Mouse (Mus musculus): ENCODE data around the gene Pml. TPM values are rescaled to one million over a fixed set of nuclear protein-coding genes. Genes with fewer than 3 reads are reported as not detected.
A peak's percentile ranks its signal among the peaks of the same experiment; 100 is the strongest.

Gene Pml
- polyA plus RNA-seq, 1 experiment from 2014 or later, result 15.5 TPM

GRCm38 (mm10) chr9:58250322-58250721 is 736 bp upstream of the Pml start:
- peak overlapping the region; percentile 97 for H3K27ac ChIP-seq
- peak overlapping the region; percentile 59 for H3K4me3 ChIP-seq (replicated peaks)
- H3K9me3 ChIP-seq, result no peaks in the 10 kb centered on the region
- ATAC-seq (ENCODE audit: insufficient read depth, low FRiP score, low read depth), result no peak
- H3K9ac ChIP-seq, result 0 out of 2 replicates have a peak overlapping the region, but pooled peaks have one; percentile 13
- H3K4me2 ChIP-seq, result peak overlapping the region; percentile 66
- H3K27me3 ChIP-seq (replicated peaks), result no peaks in the 10 kb centered on the region
- 76% methylated on average over 8 of the region's 8 CpGs for WGBS
- H3K4me1 ChIP-seq, result peaks cover 16% of the 10 kb centered on the region
- no peaks in the 10 kb centered on the region for H3K36me3 ChIP-seq

GRCm38 (mm10) chr9:58248746-58249413 is 706 bp downstream of the Pml start:
- Histone ChIP-seq H3K36me3 (no peaks in the 10 kb centered on the region; the same call in 1 of the 2 replicates), H3K9ac (peak overlapping the region; percentile 61), H3K4me3 (replicated peaks) (peak overlapping the region; percentile 59), H3K27me3 (replicated peaks) (no peaks in the 10 kb centered on the region), H3K9me3 (no peaks in the 10 kb centered on the region), H3K4me1 (peaks cover 24% of the 10 kb centered on the region), H3K27ac (peak overlapping the region; percentile 97), H3K4me2 (peak overlapping the region; percentile 66)
- ATAC-seq (ENCODE audit: insufficient read depth, low FRiP score, low read depth), result no peak
- 22% methylated on average over 7 of the region's 7 CpGs for WGBS

- Histone ChIP-seq H3K9me3 (no peaks in the 10 kb centered on the region), H3K4me1 (peaks cover 30% of the 10 kb centered on the region), H3K4me2 (peak overlapping the region; percentile 66), H3K27ac (peak overlapping the region; percentile 64), H3K9ac (no peak overlapping the region; the same call in 1 of the 2 replicates), H3K4me3 (replicated peaks) (peak overlapping the region; percentile 33), H3K36me3 (no peaks in the 10 kb centered on the region; the same call in 1 of the 2 replicates), H3K27me3 (replicated peaks) (no peaks in the 10 kb centered on the region)
- ATAC-seq (ENCODE audit: insufficient read depth, low FRiP score, low read depth), result peak; percentile 75; the same call in 1 of the 2 replicates
- 15% methylated on average over 25 of the region's 25 CpGs for WGBS
These were observed 2.4 kb downstream of the Pml start for GRCm38 (mm10) chr9:58247064-58247759.

GRCm38 (mm10) chr9:58246083-58246591 is 3.4 kb downstream of the Pml start:
- 63% methylated on average over 4 of the region's 4 CpGs for WGBS
- peaks cover 41% of the 10 kb centered on the region for H3K4me1 ChIP-seq
- H3K4me2 ChIP-seq, result peak overlapping the region; percentile 27

GRCm38 (mm10) chr9:58243696-58244095 is 5.9 kb downstream of the Pml start:
- no peak overlapping the region; the same call in 1 of the 2 replicates for H3K27ac ChIP-seq
- no peak overlapping the region for H3K4me3 ChIP-seq (replicated peaks)
- no peak for ATAC-seq (ENCODE audit: insufficient read depth, low FRiP score, low read depth)
- H3K4me2 ChIP-seq, result no peak overlapping the region
- 78% methylated on average over 6 of the region's 6 CpGs for WGBS
- peaks cover 37% of the 10 kb centered on the region for H3K4me1 ChIP-seq
- no peaks in the 10 kb centered on the region; the same call in 1 of the 2 replicates for H3K36me3 ChIP-seq
- no peaks in the 10 kb centered on the region for H3K9me3 ChIP-seq
- H3K9ac ChIP-seq, result no peak overlapping the region
- H3K27me3 ChIP-seq (replicated peaks), result no peaks in the 10 kb centered on the region

More at GRCm38 (mm10) chr9:58246083-58246591, 3.4 kb downstream of the Pml start:
- Histone ChIP-seq H3K36me3 (no peaks in the 10 kb centered on the region; the same call in 1 of the 2 replicates), H3K4me3 (replicated peaks) (no peak overlapping the region), H3K27me3 (replicated peaks) (no peaks in the 10 kb centered on the region), H3K27ac (no peak overlapping the region), H3K9ac (no peak overlapping the region), H3K9me3 (no peaks in the 10 kb centered on the region)
- ATAC-seq (ENCODE audit: insufficient read depth, low FRiP score, low read depth), result no peak; the same call in 1 of the 2 replicates

GRCm38 (mm10) chr9:58242696-58243095 is 6.9 kb downstream of the Pml start:
- H3K27me3 ChIP-seq (replicated peaks), result no peaks in the 10 kb centered on the region
- H3K4me1 ChIP-seq, result peaks cover 37% of the 10 kb centered on the region
- no peak overlapping the region for H3K4me2 ChIP-seq
- 0 out of 2 replicates have a peak overlapping the region, but pooled peaks have one; percentile 31 for H3K27ac ChIP-seq
- 73% methylated on average over 5 of the region's 5 CpGs for WGBS
- no peak for ATAC-seq (ENCODE audit: insufficient read depth, low FRiP score, low read depth)
- H3K9me3 ChIP-seq, result no peaks in the 10 kb centered on the region
- no peak overlapping the region for H3K4me3 ChIP-seq (replicated peaks)
- no peak overlapping the region for H3K9ac ChIP-seq
- no peaks in the 10 kb centered on the region; the same call in 1 of the 2 replicates for H3K36me3 ChIP-seq

- Histone ChIP-seq H3K9me3 (no peaks in the 10 kb centered on the region), H3K27me3 (replicated peaks) (no peaks in the 10 kb centered on the region), H3K36me3 (no peaks in the 10 kb centered on the region; the same call in 1 of the 2 replicates), H3K4me3 (replicated peaks) (no peak overlapping the region), H3K27ac (peak overlapping the region; percentile 73), H3K4me2 (0 out of 2 replicates have a peak overlapping the region, but pooled peaks have one; percentile 3), H3K9ac (no peak overlapping the region), H3K4me1 (peaks cover 31% of the 10 kb centered on the region)
- peak; percentile 83 for ATAC-seq (ENCODE audit: insufficient read depth, low FRiP score, low read depth)
- WGBS, result 36% methylated on average over 9 of the region's 9 CpGs
These were observed 7.7 kb downstream of the Pml start for GRCm38 (mm10) chr9:58241780-58242485.

GRCm38 (mm10) chr9:58234502-58235015 is 15.0 kb downstream of the Pml start:
- Histone ChIP-seq H3K27me3 (replicated peaks) (no peaks in the 10 kb centered on the region), H3K4me3 (replicated peaks) (no peak overlapping the region), H3K4me2 (no peak overlapping the region), H3K9me3 (no peaks in the 10 kb centered on the region), H3K36me3 (peaks cover 31% of the 10 kb centered on the region), H3K4me1 (no peaks in the 10 kb centered on the region), H3K27ac (no peak overlapping the region), H3K9ac (no peak overlapping the region)
- 96% methylated on average over 28 of the region's 28 CpGs for whole genome bisulfite sequencing
- ATAC-seq (ENCODE audit: insufficient read depth, low FRiP score, low read depth), result no peak

- Histone ChIP-seq H3K9ac (no peak overlapping the region), H3K4me1 (no peaks in the 10 kb centered on the region), H3K27ac (0 out of 2 replicates have a peak overlapping the region, but pooled peaks have one; percentile 3), H3K9me3 (no peaks in the 10 kb centered on the region), H3K36me3 (peaks cover 43% of the 10 kb centered on the region), H3K4me3 (replicated peaks) (no peak overlapping the region), H3K4me2 (no peak overlapping the region), H3K27me3 (replicated peaks) (no peaks in the 10 kb centered on the region)
- whole genome bisulfite sequencing, result 71% methylated on average over 5 of the region's 5 CpGs
- no peak for ATAC-seq (ENCODE audit: insufficient read depth, low FRiP score, low read depth)
These were observed 17.2 kb downstream of the Pml start for GRCm38 (mm10) chr9:58232374-58232773.

GRCm38 (mm10) chr9:58231746-58232145 is 17.8 kb downstream of the Pml start:
- Histone ChIP-seq H3K4me1 (no peaks in the 10 kb centered on the region), H3K9ac (no peak overlapping the region), H3K4me3 (replicated peaks) (no peak overlapping the region), H3K36me3 (peaks cover 45% of the 10 kb centered on the region), H3K4me2 (no peak overlapping the region), H3K27me3 (replicated peaks) (no peaks in the 10 kb centered on the region), H3K27ac (0 out of 2 replicates have a peak overlapping the region, but pooled peaks have one; percentile 3), H3K9me3 (no peaks in the 10 kb centered on the region)
- 75% methylated on average over 6 of the region's 6 CpGs for WGBS
- no peak for ATAC-seq (ENCODE audit: insufficient read depth, low FRiP score, low read depth)

GRCm38 (mm10) chr9:58228777-58229466 is 20.7 kb downstream of the Pml start:
- peaks cover 37% of the 10 kb centered on the region for H3K36me3 ChIP-seq
- 0 out of 2 replicates have a peak overlapping the region, but pooled peaks have one; percentile 31 for H3K27ac ChIP-seq
- 89% methylated on average over 9 of the region's 9 CpGs for WGBS

More at GRCm38 (mm10) chr9:58228777-58229466, 20.7 kb downstream of the Pml start:
- Histone ChIP-seq H3K4me3 (replicated peaks) (no peak overlapping the region), H3K9me3 (no peaks in the 10 kb centered on the region), H3K9ac (no peak overlapping the region), H3K27me3 (replicated peaks) (no peaks in the 10 kb centered on the region), H3K4me2 (no peak overlapping the region), H3K4me1 (no peaks in the 10 kb centered on the region)
- ATAC-seq (ENCODE audit: insufficient read depth, low FRiP score, low read depth), result no peak
